7 mouse cellular contexts compared by ENCODE assay signal in genomic region chrX:153006387-153006841, GRCm38 (mm10). TPM values are rescaled to one million over a fixed set of nuclear protein-coding genes. Genes with fewer than 3 reads are reported as not detected.
A peak's percentile ranks its signal among the peaks of the same experiment; 100 is the strongest.
DNase-seq lines count a peak whose midpoint lies in the region; ATAC-seq and TF ChIP-seq lines count a peak whose summit lies in the region.

Gene Usp51 (plus strand): TSS chrX:153006469.

- peak; percentile 76 for ATAC-seq in hindbrain, postnatal 0 days

- WGBS in hindbrain, postnatal 0 days: 19% methylated on average over 23 of the region's 23 CpGs

- H3K36me3 ChIP-seq in hindbrain, postnatal 0 days (ENCODE audit: insufficient read depth, low read length): no peaks in the 10 kb centered on the region
- no peaks in the 10 kb centered on the region for H3K36me3 ChIP-seq in megakaryocyte, embryonic 14.5 days (replicated peaks; ENCODE audit: low read length)

- H3K27me3 ChIP-seq in hindbrain, postnatal 0 days (ENCODE audit: insufficient read depth, low read length): no peaks in the 10 kb centered on the region
- H3K27me3 ChIP-seq in megakaryocyte, embryonic 14.5 days (replicated peaks): peaks cover 27% of the 10 kb centered on the region

- H3K9me3 ChIP-seq in hindbrain, postnatal 0 days (ENCODE audit: low read length): no peaks in the 10 kb centered on the region
- H3K9me3 ChIP-seq in megakaryocyte, embryonic 14.5 days: peaks cover 10% of the 10 kb centered on the region

- TF ChIP-seq CTCF in hindbrain, postnatal 0 days (IDR thresholded peaks at IDR 0.05; ENCODE audit: low read depth): peak; percentile 43

- H3K4me3 ChIP-seq in hindbrain, postnatal 0 days (ENCODE audit: low read length): peak within 1 kb of the TSS; percentile 54
- H3K4me3 ChIP-seq in megakaryocyte, embryonic 14.5 days (replicated peaks): peak within 1 kb of the TSS; percentile 93

- H3K9ac ChIP-seq in hindbrain, postnatal 0 days (replicated peaks; ENCODE audit: low read length): peak within 1 kb of the TSS; percentile 56

- intact Hi-C loops in left cerebral cortex, postnatal 10 days (cut with DNase I): loop anchor here (2.0 to 5.0 kb wide), 2 partner anchors 79 to 134 kb away; no protein-coding TSS in a partner anchor

- H3K4me2 ChIP-seq in hindbrain, postnatal 0 days (ENCODE audit: low read depth, low read length): peak within 1 kb of the TSS; percentile 63

- H3K4me1 ChIP-seq in hindbrain, postnatal 0 days (ENCODE audit: insufficient read depth, low read length): no peaks in the 10 kb centered on the region
- H3K4me1 ChIP-seq in megakaryocyte, embryonic 14.5 days: peaks cover 11% of the 10 kb centered on the region

- peak within 1 kb of the TSS; percentile 81 for H3K27ac ChIP-seq in hindbrain, postnatal 0 days

- peak; percentile 40 for DNase-seq in adrenal gland, postnatal 10 days
- DNase-seq in cerebellum, postnatal 25 days: peak; percentile 72 to 78
- peak; percentile 5 to 37 for DNase-seq in frontal cortex, postnatal 10 days (ENCODE audit: low spot score in 2 of 2)
- peak; percentile 55 for DNase-seq in hindbrain, postnatal 0 days (ENCODE audit: low spot score)
- peak; percentile 14 to 34 for DNase-seq in left cerebral cortex, postnatal 10 days (ENCODE audit: extremely low spot score in 1 of 2, low spot score in 2 of 2)
- peak; percentile 6 to 25 for DNase-seq in right cerebral cortex, postnatal 36 days (ENCODE audit: low spot score in 2 of 2)

RNA-seq across cellular contexts. Expression of gene Usp51, which starts in this region (rescaled TPM):
- 1 to 10 TPM; 1.8 to 2.7 TPM for total RNA-seq in adrenal gland, postnatal 10 days (2021)
- 3.2 and 3.7 TPM in 2 replicates for total RNA-seq in hindbrain, postnatal 0 days (2014; rRNA removed)
- 2.8 and 3.1 TPM in 2 replicates for polyA plus RNA-seq in hindbrain, postnatal 0 days (2015; fragmentation: Nextera tagmentation; extraction: Ambion mirVana)
- total RNA-seq in left cerebral cortex, postnatal 10 days (2021): 1 to 10 TPM; 2.4 to 2.7 TPM
- polyA plus RNA-seq in megakaryocyte, embryonic 14.5 days (2012; ENCODE audit: insufficient read depth, low replicate concordance): 0.10 TPM in 1 of 2 replicates, not detected in the other

Comparison
In these comparisons a context has a peak if more than half of its experiments do, and no peak if none do; other contexts are left out.
1. Peak in every context shown above with its lines: DNase-seq, ATAC-seq, H3K4me3 ChIP-seq and H3K27ac ChIP-seq.
2. DNase-seq: peak in every context shown above with its lines; median percentile 75 in cerebellum, postnatal 25 days; 55 in hindbrain, postnatal 0 days; 40 in adrenal gland, postnatal 10 days; 24 in left cerebral cortex, postnatal 10 days; 21 in frontal cortex, postnatal 10 days; 16 in right cerebral cortex, postnatal 36 days.